Mouse (Mus musculus) spleen, postnatal 14 days (tissue): Measurements from ENCODE around the gene Arhgef33.

Experiments used
- DNase-seq, 2 experiments: peaks; one replicate each; pipeline ENCODE4 v3.0.0; 2021 to 2022; ENCODE audit warnings: low spot score in 2 of 2

The Arhgef33 gene

DNA sequence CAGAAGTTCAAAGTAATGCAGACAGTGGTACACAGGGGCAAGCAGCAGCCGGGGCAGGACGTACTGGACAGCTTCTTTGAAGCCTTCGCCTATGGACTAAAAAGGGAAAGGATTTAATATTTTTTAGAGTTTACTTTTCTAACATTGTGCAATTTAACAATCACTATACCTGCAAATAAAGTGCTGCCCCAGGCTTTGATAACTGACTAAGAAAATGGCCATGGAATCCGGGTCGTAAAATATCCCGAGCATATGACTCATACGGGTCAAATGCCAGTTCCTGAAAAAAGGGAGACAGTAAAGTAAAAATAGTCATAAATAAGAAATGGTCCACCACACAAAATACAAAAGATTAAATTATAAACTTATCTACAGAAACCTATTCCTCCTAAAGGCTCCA, 138.2 kb downstream of the Arhgef33 start:
- no peak for DNase-seq

DNA sequence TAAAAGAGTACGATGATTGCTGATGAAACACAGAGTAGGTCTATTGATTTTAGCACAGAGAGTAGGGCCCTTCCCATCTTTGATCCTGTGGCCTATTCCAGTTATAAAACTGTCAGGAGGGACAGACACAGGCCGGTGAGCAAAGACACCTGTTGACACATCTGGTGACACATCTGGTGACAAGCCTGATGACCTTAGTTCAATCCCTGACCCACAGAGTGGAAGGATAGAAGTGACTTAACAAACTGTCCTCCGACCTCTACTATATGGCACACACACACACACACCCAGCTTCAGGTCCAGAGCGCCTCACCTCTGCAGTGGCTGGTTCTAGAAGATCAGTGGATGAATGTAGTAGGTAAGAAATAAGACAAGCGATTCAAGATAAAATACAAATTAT, 139.3 kb downstream of the Arhgef33 start:
- DNase-seq: no peak
